Mouse (Mus musculus): ENCODE results near the gene Dmp1. TPM values are rescaled to one million over a fixed set of nuclear protein-coding genes. Genes with fewer than 3 reads are reported as not detected.

Dmp1 gene
- 0.04 and 0.05 TPM in 2 replicates for polyA plus RNA-seq (2012; rRNA removed; ENCODE audit: low replicate concordance)

DNA sequence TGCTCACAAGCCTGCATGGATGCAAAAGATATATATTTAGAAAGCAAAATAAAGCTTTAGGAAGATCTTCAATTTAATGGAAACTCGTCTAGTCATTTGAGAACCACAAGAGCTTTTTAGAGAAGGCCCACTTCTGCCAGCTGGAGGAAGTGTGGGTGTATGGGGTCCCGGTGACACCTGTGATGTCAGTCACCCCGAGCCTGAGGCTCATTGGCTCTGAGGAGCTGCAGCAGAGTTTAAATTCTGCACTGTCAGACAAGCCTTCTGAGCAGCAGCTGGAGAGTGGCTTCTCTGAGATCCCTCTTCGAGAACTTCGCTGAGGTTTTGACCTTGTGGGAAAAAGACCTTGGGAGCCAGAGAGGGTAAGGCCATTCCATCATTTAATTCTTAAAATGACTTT, at the start of gene Dmp1:
TSS of gene Dmp1 (plus strand) at position 263 of the 400 bp plus-strand sequence.

DNA sequence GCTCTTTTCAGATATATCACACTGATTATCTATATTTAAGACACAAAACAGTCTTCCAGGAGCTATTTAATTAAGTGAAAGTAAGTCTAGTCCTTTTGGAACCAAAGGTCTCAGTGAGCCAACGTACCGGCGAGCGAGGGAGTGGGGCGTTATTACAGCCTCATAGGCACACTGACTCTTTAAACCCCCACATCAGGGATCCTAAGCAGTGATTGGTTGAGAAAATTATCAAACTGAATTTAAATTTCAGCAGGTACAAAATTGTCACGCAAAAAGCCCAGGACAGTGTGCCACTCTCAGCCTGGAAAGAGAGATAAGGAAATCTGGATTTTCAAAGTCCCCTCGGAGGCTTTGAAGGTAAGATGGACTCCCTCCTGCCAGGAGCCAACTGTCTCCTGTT, 32.0 kb upstream of the Dmp1 start, which contains the start of gene Dspp:
TSS of gene Dspp (plus strand) at position 301 of the 400 bp plus-strand sequence.

Other genes starting within 250 kb of the Dmp1 start
- 4.3 and 14.9 TPM in 2 replicates for gene Hsd17b13, start 225.2 kb upstream of the Dmp1 start, polyA plus RNA-seq (2012; rRNA removed; ENCODE audit: low replicate concordance)
- gene Hsd17b11, start 180.7 kb upstream of the Dmp1 start, polyA plus RNA-seq (2012; rRNA removed; ENCODE audit: low replicate concordance): 81.1 and 120 TPM in 2 replicates
- 49.6 and 68.0 TPM in 2 replicates for gene Nudt9, start 156.3 kb upstream of the Dmp1 start, polyA plus RNA-seq (2012; rRNA removed; ENCODE audit: low replicate concordance)
- not detected in 2 replicates for gene Gm17660, start 125.0 kb upstream of the Dmp1 start, polyA plus RNA-seq (2012; rRNA removed; ENCODE audit: low replicate concordance)
- 15.4 and 38.8 TPM in 2 replicates for gene Sparcl1, start 88.9 kb upstream of the Dmp1 start, polyA plus RNA-seq (2012; rRNA removed; ENCODE audit: low replicate concordance)
- gene Dspp, start 31.9 kb upstream of the Dmp1 start, polyA plus RNA-seq (2012; rRNA removed; ENCODE audit: low replicate concordance): not detected in 2 replicates
- not detected in 2 replicates for gene Ibsp, start 96.6 kb downstream of the Dmp1 start, polyA plus RNA-seq (2012; rRNA removed; ENCODE audit: low replicate concordance)
- gene Mepe, start 122.7 kb downstream of the Dmp1 start, polyA plus RNA-seq (2012; rRNA removed; ENCODE audit: low replicate concordance): not detected in 2 replicates
- gene Spp1, start 232.5 kb downstream of the Dmp1 start, polyA plus RNA-seq (2012; rRNA removed; ENCODE audit: low replicate concordance): 0.15 and 4.0 TPM in 2 replicates